Mouse (Mus musculus) forelimb bud, embryonic 11.5 days (tissue): ENCODE data around the gene Sh3kbp1.
"Not testable (repeated sequence)": the region's sequence is repeated elsewhere in the genome, so short reads cannot be mapped to it uniquely, and the experiment has no call there.

Experiments used
- DNase-seq: peaks from one replicate; pipeline ENCODE4 v3.0.0-alpha.2; 2012; ENCODE audit warnings: low read depth, low spot score

Gene Sh3kbp1

GRCm38 (mm10) chrX:159626907-159627587 is at the start of gene Sh3kbp1:
Gene Sh3kbp1 (plus strand): TSS chrX:159627272.
- DNase-seq = peak; percentile 42

- DNase-seq = not testable (repeated sequence)
These were observed 42.3 kb upstream of the Sh3kbp1 start for GRCm38 (mm10) chrX:159584738-159585137.

GRCm38 (mm10) chrX:159591633-159592032 is 35.4 kb upstream of the Sh3kbp1 start:
- DNase-seq = no peak

- no peak for DNase-seq
These were observed 29.6 kb upstream of the Sh3kbp1 start for GRCm38 (mm10) chrX:159597502-159597901.

GRCm38 (mm10) chrX:159604832-159605231 is 22.2 kb upstream of the Sh3kbp1 start:
- no peak for DNase-seq

- DNase-seq = peak; percentile 51
These were observed 20.1 kb upstream of the Sh3kbp1 start for GRCm38 (mm10) chrX:159606936-159607335.

GRCm38 (mm10) chrX:159626208-159626906 is 715 bp upstream of the Sh3kbp1 start:
- DNase-seq = no peak

GRCm38 (mm10) chrX:159627588-159628566 is 805 bp downstream of the Sh3kbp1 start:
- DNase-seq = peak; percentile 9

GRCm38 (mm10) chrX:159628629-159629028 is 1.6 kb downstream of the Sh3kbp1 start:
- DNase-seq = no peak

GRCm38 (mm10) chrX:159629203-159629602 is 2.1 kb downstream of the Sh3kbp1 start:
- DNase-seq = no peak

- DNase-seq = no peak
These were observed 11.6 kb downstream of the Sh3kbp1 start for GRCm38 (mm10) chrX:159638500-159639227.

- no peak for DNase-seq
These were observed 12.9 kb downstream of the Sh3kbp1 start for GRCm38 (mm10) chrX:159639991-159640390.

- no peak for DNase-seq
These were observed 18.2 kb downstream of the Sh3kbp1 start for GRCm38 (mm10) chrX:159645314-159645713.

- no peak for DNase-seq
These were observed 20.5 kb downstream of the Sh3kbp1 start for GRCm38 (mm10) chrX:159647564-159647963.

- DNase-seq = no peak
These were observed 21.5 kb downstream of the Sh3kbp1 start for GRCm38 (mm10) chrX:159648598-159648997.

- DNase-seq = no peak
These were observed 23.1 kb downstream of the Sh3kbp1 start for GRCm38 (mm10) chrX:159650130-159650678.

GRCm38 (mm10) chrX:159650727-159651126 is 23.7 kb downstream of the Sh3kbp1 start:
- DNase-seq = no peak

GRCm38 (mm10) chrX:159671388-159671787 is 44.3 kb downstream of the Sh3kbp1 start:
- DNase-seq = no peak

GRCm38 (mm10) chrX:159672466-159672865 is 45.4 kb downstream of the Sh3kbp1 start:
- no peak for DNase-seq

- no peak for DNase-seq
These were observed 49.2 kb downstream of the Sh3kbp1 start for GRCm38 (mm10) chrX:159676242-159676641.
